Mouse (Mus musculus) neural tube, embryonic 15.5 days (tissue): Measurements from ENCODE around the gene Cenps. TPM values are rescaled to one million over a fixed set of nuclear protein-coding genes. Genes with fewer than 3 reads are reported as not detected.

Experiments used
- ATAC-seq: fragments of 200-750 bp; cut with Nextera tagmentation; 2 replicates; pipeline ENCODE4 v1.8.0; 2017; ENCODE audit warnings: mild to moderate bottlenecking, moderate TSS enrichment, moderate library complexity; ENCODE audit not compliant: low FRiP score
- H3K27ac ChIP-seq: fragments of 300-500 bp; sonication (generic); replicated peaks from 2 replicates; pipeline ENCODE4 v1.5.1; 2015; ENCODE audit warnings: mild to moderate bottlenecking, inconsistent platforms
- H3K27me3 ChIP-seq: fragments of 300-500 bp; sonication (generic); replicated peaks from 2 replicates; pipeline ENCODE4 v1.6.1; 2015; ENCODE audit warnings: inconsistent platforms
- H3K36me3 ChIP-seq: fragments of 300-500 bp; sonication (generic); 2 replicates; pipeline ENCODE4 v1.6.1; 2015; ENCODE audit warnings: inconsistent platforms
- H3K4me1 ChIP-seq: fragments of 300-500 bp; sonication (generic); 2 replicates; pipeline ENCODE4 v1.6.1; 2015; ENCODE audit warnings: inconsistent platforms
- H3K4me2 ChIP-seq: fragments of 300-500 bp; sonication (generic); 2 replicates; pipeline ENCODE4 v1.6.1; 2015; ENCODE audit warnings: inconsistent platforms, mild to moderate bottlenecking, moderate library complexity
- H3K4me3 ChIP-seq: fragments of 300-500 bp; sonication (generic); replicated peaks from 2 replicates; pipeline ENCODE4 v1.5.1; 2015; ENCODE audit warnings: mild to moderate bottlenecking, inconsistent platforms
- H3K9ac ChIP-seq: fragments of 300-500 bp; sonication (generic); replicated peaks from 2 replicates; pipeline ENCODE4 v1.6.1; 2015; ENCODE audit warnings: mild to moderate bottlenecking, inconsistent platforms
- H3K9me3 ChIP-seq: fragments of 300-500 bp; sonication (generic); replicated peaks from 2 replicates; pipeline ENCODE4 v1.6.1; 2016; ENCODE audit warnings: inconsistent platforms
- WGBS: fragments of 180-500 bp; shearing (Covaris S2); methylation state at CpG from one replicate; pipeline ENCODE4 v1.1.7; 2015; ENCODE audit warnings: mixed read lengths; 5-methylcytosine and 5-hydroxymethylcytosine counted together
- polyA plus RNA-seq: library from polyadenylated mRNA; unstranded; fragments of >200 nt; fragmentation: Nextera tagmentation; extraction: Ambion mirVana; gene quantifications from 2 replicates; pipeline ENCODE4 v1.2.1, GENCODE M21; 2015

Cenps gene
- 17.3 and 18.6 TPM in 2 replicates for polyA plus RNA-seq

DNA sequence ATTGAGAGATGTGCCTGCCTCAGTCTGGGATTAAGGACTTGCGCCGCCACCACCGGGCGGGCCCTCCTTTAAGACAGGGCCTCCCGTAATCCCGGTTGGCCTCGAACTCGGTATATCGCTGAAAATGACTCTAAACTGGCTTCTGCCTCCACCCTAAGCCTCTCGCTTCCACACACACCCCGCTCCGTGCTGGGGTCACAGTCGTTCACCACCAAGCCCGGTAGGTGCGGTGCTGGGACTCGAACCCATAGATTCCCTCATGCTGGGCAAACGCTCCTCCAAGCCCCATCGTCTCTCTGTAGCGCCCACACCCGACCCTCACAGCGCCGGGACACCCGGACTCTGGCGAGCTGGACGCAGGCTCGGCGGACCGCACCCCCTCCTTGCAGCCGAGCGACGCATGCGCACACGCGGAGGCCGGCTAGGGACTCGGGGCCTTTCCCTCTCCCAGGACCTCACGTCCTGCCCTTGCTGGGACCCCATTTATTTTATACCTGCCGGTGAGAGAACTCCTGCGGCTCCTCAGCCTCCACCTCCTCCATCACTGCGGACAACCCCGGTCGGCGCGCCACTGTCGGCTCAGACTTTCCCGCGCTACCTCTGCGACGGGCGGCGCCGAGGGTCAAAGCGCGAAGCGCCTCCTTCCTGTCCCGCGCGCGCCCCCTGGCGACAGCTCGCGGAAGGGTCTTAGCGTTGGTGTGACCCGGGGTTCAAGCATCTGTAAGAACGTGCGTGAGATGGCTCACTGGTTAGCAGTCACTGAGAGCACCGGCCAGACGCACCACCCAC is at the start of gene Cenps:
Cenps (minus strand) TSS at position 648 of the 789 bp plus-strand sequence.
- Histone ChIP-seq H3K27ac (peak within 1 kb of the TSS; percentile 81), H3K27me3 (no peaks in the 10 kb centered on the region), H3K4me1 (peaks cover 9% of the 10 kb centered on the region), H3K36me3 (no peaks in the 10 kb centered on the region), H3K9me3 (no peaks in the 10 kb centered on the region), H3K4me2 (peak within 1 kb of the TSS; percentile 77), H3K9ac (peak within 1 kb of the TSS; percentile 70), H3K4me3 (peak within 1 kb of the TSS; percentile 77)
- ATAC-seq: peak; percentile 91
- WGBS: under 1% methylated on average over 68 of the region's 68 CpGs

- Histone ChIP-seq H3K27me3 (no peaks in the 10 kb centered on the region), H3K4me3 (no peak overlapping the region), H3K27ac (no peak overlapping the region), H3K36me3 (peaks cover 94% of the 10 kb centered on the region), H3K4me1 (no peaks in the 10 kb centered on the region), H3K9ac (no peak overlapping the region), H3K9me3 (no peaks in the 10 kb centered on the region), H3K4me2 (no peak overlapping the region)
- no peak for ATAC-seq
- WGBS: 47% methylated on average over 4 of the region's 4 CpGs
These were observed 45.3 kb upstream of the Cenps start for GRCm38 (mm10) chr4:149182755-149183154.

DNA sequence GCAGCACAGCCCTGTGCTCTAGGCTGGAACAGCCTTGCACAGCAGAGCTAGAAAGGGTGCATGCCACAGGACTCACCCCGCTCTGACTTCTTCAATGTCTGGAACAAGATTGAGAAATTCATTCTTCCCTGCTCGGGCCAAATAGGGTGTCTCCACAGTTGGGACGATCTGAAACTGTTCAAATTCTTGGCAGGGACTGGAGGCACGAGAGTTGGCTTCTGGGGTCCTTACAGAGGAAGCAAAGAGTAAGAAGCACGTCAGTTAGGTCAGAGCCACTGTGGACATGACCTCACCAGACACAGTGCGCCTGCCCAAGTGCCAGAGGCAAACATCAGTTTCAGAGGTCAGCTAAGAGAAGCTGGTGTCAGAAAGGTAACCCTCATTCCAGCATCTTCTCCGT is 44.8 kb upstream of the Cenps start:
- H3K4me1 ChIP-seq: no peaks in the 10 kb centered on the region
- WGBS: 90% methylated on average over 7 of the region's 7 CpGs
- no peak overlapping the region for H3K9ac ChIP-seq
- peaks cover 92% of the 10 kb centered on the region for H3K36me3 ChIP-seq
- no peak overlapping the region for H3K27ac ChIP-seq
- no peaks in the 10 kb centered on the region for H3K9me3 ChIP-seq
- H3K27me3 ChIP-seq: no peaks in the 10 kb centered on the region
- no peak overlapping the region for H3K4me3 ChIP-seq
- H3K4me2 ChIP-seq: no peak overlapping the region
- no peak for ATAC-seq

DNA sequence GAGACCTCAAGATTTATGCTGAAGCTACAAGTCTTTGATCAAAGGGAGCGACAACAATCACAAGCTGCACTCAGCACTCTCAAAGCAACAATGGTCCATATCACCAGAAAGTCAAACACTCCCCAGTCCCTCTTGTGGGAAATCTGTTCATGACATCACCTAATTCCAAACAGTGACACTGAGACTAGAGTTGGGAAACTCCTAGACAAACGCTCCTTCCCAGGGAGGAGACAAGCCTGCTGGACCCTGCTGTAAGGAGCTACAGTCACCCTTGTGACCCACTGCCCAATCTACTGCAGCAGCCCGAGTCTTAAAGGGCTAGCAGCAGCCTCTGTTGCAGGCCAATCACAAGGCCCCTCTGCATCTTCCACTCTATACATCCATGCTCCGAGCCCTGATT is 42.1 kb upstream of the Cenps start:
- no peak overlapping the region for H3K4me2 ChIP-seq
- no peaks in the 10 kb centered on the region for H3K4me1 ChIP-seq
- no peaks in the 10 kb centered on the region for H3K27me3 ChIP-seq
- 0 out of 2 replicates have a peak overlapping the region, but pooled peaks have one; percentile 28 for H3K27ac ChIP-seq
- peaks cover 81% of the 10 kb centered on the region for H3K36me3 ChIP-seq
- no peaks in the 10 kb centered on the region for H3K9me3 ChIP-seq
- no peak for ATAC-seq
- H3K4me3 ChIP-seq: no peak overlapping the region
- no peak overlapping the region for H3K9ac ChIP-seq
- 56% methylated on average over 4 of the region's 4 CpGs for WGBS

GRCm38 (mm10) chr4:149179160-149179559 is 41.7 kb upstream of the Cenps start:
- Histone ChIP-seq H3K9me3 (no peaks in the 10 kb centered on the region), H3K36me3 (peaks cover 77% of the 10 kb centered on the region), H3K4me1 (no peaks in the 10 kb centered on the region), H3K27me3 (no peaks in the 10 kb centered on the region), H3K9ac (no peak overlapping the region), H3K4me2 (no peak overlapping the region), H3K27ac (no peak overlapping the region), H3K4me3 (no peak overlapping the region)
- ATAC-seq: no peak
- 76% methylated on average over 7 of the region's 7 CpGs for WGBS

- H3K36me3 ChIP-seq: peaks cover 69% of the 10 kb centered on the region
- no peaks in the 10 kb centered on the region for H3K4me1 ChIP-seq
- no peak overlapping the region for H3K4me2 ChIP-seq
- 73% methylated on average over 7 of the region's 7 CpGs for WGBS
- no peaks in the 10 kb centered on the region for H3K9me3 ChIP-seq
- no peak overlapping the region for H3K4me3 ChIP-seq
- no peaks in the 10 kb centered on the region for H3K27me3 ChIP-seq
- no peak overlapping the region for H3K27ac ChIP-seq
- no peak for ATAC-seq
- no peak overlapping the region for H3K9ac ChIP-seq
These were observed 40.9 kb upstream of the Cenps start for GRCm38 (mm10) chr4:149178328-149178727.

GRCm38 (mm10) chr4:149177046-149177445 is 39.6 kb upstream of the Cenps start:
- 38% methylated on average over 5 of the region's 5 CpGs for WGBS
- Histone ChIP-seq H3K4me2 (no peak overlapping the region), H3K9me3 (no peaks in the 10 kb centered on the region), H3K36me3 (peaks cover 56% of the 10 kb centered on the region), H3K4me1 (peaks cover 12% of the 10 kb centered on the region), H3K27ac (no peak overlapping the region), H3K4me3 (no peak overlapping the region), H3K9ac (no peak overlapping the region), H3K27me3 (no peaks in the 10 kb centered on the region)
- ATAC-seq: no peak

DNA sequence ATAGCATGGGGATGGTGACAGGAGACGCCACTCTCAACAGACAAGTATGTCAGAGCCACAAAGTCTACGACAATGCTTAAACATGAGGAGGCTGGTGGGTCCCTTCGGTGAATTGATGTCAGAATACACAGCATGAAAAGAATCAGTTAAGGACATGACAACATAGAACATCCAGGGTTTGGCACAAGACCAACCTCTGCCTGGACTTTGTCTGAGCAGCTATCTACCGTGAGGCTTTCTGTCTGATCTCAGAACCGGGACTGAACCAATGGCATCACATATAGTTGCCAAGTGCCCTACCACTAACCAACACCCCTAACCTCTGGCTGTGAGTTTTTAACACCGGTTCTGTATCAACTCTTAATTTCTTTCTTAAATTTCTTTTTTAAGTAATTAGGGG is 39.2 kb upstream of the Cenps start:
- H3K4me2 ChIP-seq: no peak overlapping the region
- no peak overlapping the region for H3K4me3 ChIP-seq
- H3K27ac ChIP-seq: no peak overlapping the region
- ATAC-seq: no peak
- H3K36me3 ChIP-seq: peaks cover 52% of the 10 kb centered on the region
- no peak overlapping the region for H3K9ac ChIP-seq
- H3K4me1 ChIP-seq: peaks cover 12% of the 10 kb centered on the region
- H3K27me3 ChIP-seq: no peaks in the 10 kb centered on the region
- 84% methylated on average over 6 of the region's 6 CpGs for WGBS
- no peaks in the 10 kb centered on the region for H3K9me3 ChIP-seq

- Histone ChIP-seq H3K27ac (peak overlapping the region; percentile 69; the same call in 1 of the 2 replicates), H3K36me3 (peaks cover 23% of the 10 kb centered on the region), H3K4me1 (peaks cover 12% of the 10 kb centered on the region), H3K4me2 (no peak overlapping the region), H3K9ac (no peak overlapping the region), H3K27me3 (no peaks in the 10 kb centered on the region), H3K4me3 (no peak overlapping the region), H3K9me3 (no peaks in the 10 kb centered on the region)
- 94% methylated on average over 6 of the region's 6 CpGs for WGBS
- no peak for ATAC-seq
These were observed 36.2 kb upstream of the Cenps start for GRCm38 (mm10) chr4:149173661-149174060.

GRCm38 (mm10) chr4:149172666-149173065 is 35.2 kb upstream of the Cenps start:
- no peaks in the 10 kb centered on the region for H3K9me3 ChIP-seq
- no peak overlapping the region for H3K4me2 ChIP-seq
- no peaks in the 10 kb centered on the region for H3K27me3 ChIP-seq
- H3K36me3 ChIP-seq: peaks cover 16% of the 10 kb centered on the region
- peak overlapping the region; percentile 69 for H3K27ac ChIP-seq
- 58% methylated on average over 2 of the region's 2 CpGs for WGBS
- no peak overlapping the region for H3K4me3 ChIP-seq
- H3K4me1 ChIP-seq: peaks cover 13% of the 10 kb centered on the region
- 0 out of 2 replicates have a peak, but pooled peaks have one; percentile 18 for ATAC-seq
- no peak overlapping the region for H3K9ac ChIP-seq

- Histone ChIP-seq H3K27me3 (no peaks in the 10 kb centered on the region), H3K4me2 (no peak overlapping the region), H3K4me1 (peaks cover 15% of the 10 kb centered on the region), H3K36me3 (peaks cover 12% of the 10 kb centered on the region), H3K27ac (peak overlapping the region; percentile 69), H3K4me3 (no peak overlapping the region), H3K9ac (no peak overlapping the region), H3K9me3 (no peaks in the 10 kb centered on the region)
- ATAC-seq: no peak
- WGBS: 86% methylated on average over 5 of the region's 5 CpGs
These were observed 34.7 kb upstream of the Cenps start for GRCm38 (mm10) chr4:149172083-149172482.

DNA sequence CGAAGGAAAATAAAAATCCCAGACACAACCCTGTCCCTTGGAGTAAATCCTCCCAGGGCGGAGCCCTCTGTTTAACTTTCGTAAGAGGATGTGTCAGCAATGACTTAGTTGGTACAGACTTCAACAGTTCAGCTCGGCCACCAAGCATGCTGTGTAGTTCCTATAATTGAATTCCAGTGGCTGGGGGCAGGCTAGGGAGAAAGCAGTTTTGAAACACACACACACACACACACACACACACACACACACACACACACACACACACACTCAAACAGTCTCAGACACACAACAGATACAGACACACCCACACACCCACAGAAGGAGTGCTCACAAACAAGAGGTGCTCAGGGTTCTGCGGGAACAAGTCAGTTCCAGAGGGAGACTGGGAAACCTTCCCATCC is 34.2 kb upstream of the Cenps start:
- Histone ChIP-seq H3K9ac (no peak overlapping the region), H3K4me2 (no peak overlapping the region), H3K4me3 (no peak overlapping the region), H3K9me3 (no peaks in the 10 kb centered on the region), H3K27me3 (no peaks in the 10 kb centered on the region), H3K36me3 (peaks cover 9% of the 10 kb centered on the region), H3K4me1 (peaks cover 15% of the 10 kb centered on the region), H3K27ac (no peak overlapping the region)
- no peak for ATAC-seq
- WGBS: 81% methylated on average over 5 of the region's 5 CpGs
